Mouse (Mus musculus): ENCODE results near the gene Med12.

DNA sequence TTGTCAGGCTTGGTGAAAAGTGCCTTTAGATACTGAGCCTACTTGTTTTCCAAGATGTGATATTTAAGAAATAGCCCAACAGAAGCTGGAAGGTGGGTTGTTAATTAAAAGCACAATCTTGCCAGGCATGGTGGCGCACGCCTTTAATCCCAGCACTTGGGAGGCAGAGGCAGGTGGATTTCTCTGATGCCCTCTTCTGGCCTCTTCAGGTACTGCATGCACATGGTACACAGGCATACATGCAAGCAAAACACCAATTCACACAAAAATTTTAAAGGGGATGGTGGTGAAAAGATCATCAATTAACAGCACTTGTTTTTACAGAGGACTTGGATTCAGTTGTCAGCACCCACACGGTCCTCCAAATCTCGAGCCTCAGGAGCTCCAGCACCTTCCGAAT is 60.8 kb downstream of the Med12 start:
- no peak for TF ChIP-seq MAFK (IDR thresholded peaks at IDR 0.05; ENCODE audit: insufficient read depth, low read depth, low read length)
- no peak for TF ChIP-seq ZNF384 (IDR thresholded peaks at IDR 0.05; ENCODE audit: low read depth, low read length)
- TF ChIP-seq HCFC1 (IDR thresholded peaks at IDR 0.05; ENCODE audit: borderline replicate concordance, insufficient read depth, low read length): no peak
- no peak for TF ChIP-seq ZC3H11A (IDR thresholded peaks at IDR 0.05; ENCODE audit: borderline replicate concordance, low read depth, low read length)
